Mouse (Mus musculus) cerebellum, adult 2 months (tissue): ENCODE measurements around the gene Gm11569. TPM values are rescaled to one million over a fixed set of nuclear protein-coding genes. Genes with fewer than 3 reads are reported as not detected.
"Not testable (repeated sequence)": the region's sequence is repeated elsewhere in the genome, so short reads cannot be mapped to it uniquely, and the experiment has no call there.

Experiments
- DNase-seq, 2 experiments: peaks; one replicate each; pipeline ENCODE4 v3.0.0; 2021
- H3K27ac ChIP-seq: fragments of 200-500 bp; 2 replicates; pipeline ENCODE4 v1.5.1; 2012; ENCODE audit warnings: low read length, control low read depth, inconsistent platforms; ENCODE audit not compliant: insufficient read depth
- H3K27me3 ChIP-seq: fragments of 200-500 bp; 2 replicates; pipeline ENCODE4 v1.6.1; 2012; ENCODE audit warnings: inconsistent platforms, mild to moderate bottlenecking, low read length, moderate library complexity; ENCODE audit not compliant: control insufficient read depth, insufficient read depth
- H3K4me1 ChIP-seq: fragments of 200-500 bp; 2 replicates; pipeline ENCODE4 v1.6.1; 2011; ENCODE audit warnings: low read length; ENCODE audit not compliant: control insufficient read depth, insufficient read depth
- H3K4me3 ChIP-seq: fragments of 200-500 bp; replicated peaks from 2 replicates; pipeline ENCODE3; 2011; ENCODE audit warnings: mild to moderate bottlenecking, low read depth, low read length, control low read depth; ENCODE audit not compliant: insufficient read depth
- CTCF ChIP-seq: fragments of 200-500 bp; IDR thresholded peaks from 2 replicates; pipeline ENCODE4 v1.5.1; 2011; ENCODE audit warnings: low read depth, mild to moderate bottlenecking, control low read depth, low read length, moderate library complexity, borderline replicate concordance; ENCODE audit not compliant: insufficient read depth
- POLR2A ChIP-seq: fragments of 200-500 bp; IDR thresholded peaks from 2 replicates; pipeline ENCODE4 v1.6.1; 2011; ENCODE audit warnings: low read length, control low read depth, borderline replicate concordance; ENCODE audit not compliant: insufficient read depth
- WGBS: fragments of 180-500 bp; shearing (Covaris S2); methylation state at CpG from one replicate; pipeline ENCODE4 v1.1.7; 2018; 5-methylcytosine and 5-hydroxymethylcytosine counted together
- polyA plus RNA-seq: library from polyadenylated mRNA; depleted of rRNA; stranded (reverse); fragments of >200 nt; gene quantifications from 2 replicates; pipeline ENCODE4 v1.2.3, GENCODE M21; 2012; rRNA removed

Gm11569 gene
- polyA plus RNA-seq, 1 experiment: not detected

GRCm38 (mm10) chr11:99780604-99781003, 18.1 kb downstream of the Gm11569 start, which contains the start of gene Krtap4-8:
Gene Krtap4-8, minus strand, starts transcription at chr11:99780704.
- H3K4me3 ChIP-seq: no peak within 1 kb of the TSS
- DNase-seq: no peak
- 97% methylated on average over 2 of the region's 2 CpGs for WGBS
- H3K4me1 ChIP-seq: no peaks in the 10 kb centered on the region
- no peak for TF ChIP-seq CTCF
- TF ChIP-seq POLR2A: no peak
- H3K27ac ChIP-seq: no peak within 1 kb of the TSS
- no peaks in the 10 kb centered on the region for H3K27me3 ChIP-seq

DNA sequence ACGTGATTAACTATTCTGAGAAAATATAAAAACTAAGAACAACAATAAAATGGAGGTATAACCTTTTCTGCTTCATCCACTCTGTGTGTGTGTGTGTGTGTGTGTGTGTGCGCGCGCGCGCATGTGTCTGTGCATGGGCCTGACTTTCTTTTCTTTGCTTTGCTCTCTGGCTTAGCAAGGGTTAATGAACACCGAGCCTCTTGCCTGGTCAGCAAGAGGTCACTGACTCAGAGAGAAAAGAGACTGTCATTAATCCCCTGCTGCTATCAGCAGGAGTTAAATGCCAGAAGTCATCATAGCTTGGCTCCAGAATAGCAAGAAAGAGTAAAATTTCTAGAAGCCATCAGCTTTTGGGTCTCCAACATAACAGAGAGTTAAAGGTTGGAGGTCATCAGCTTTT, 20.3 kb downstream of the Gm11569 start:
- no peak for TF ChIP-seq CTCF
- TF ChIP-seq POLR2A: no peak
- DNase-seq: no peak
- Histone ChIP-seq H3K27ac (no peak overlapping the region), H3K4me1 (no peaks in the 10 kb centered on the region), H3K27me3 (no peaks in the 10 kb centered on the region), H3K4me3 (no peak overlapping the region)
- 68% methylated on average over 7 of the region's 7 CpGs for WGBS

DNA sequence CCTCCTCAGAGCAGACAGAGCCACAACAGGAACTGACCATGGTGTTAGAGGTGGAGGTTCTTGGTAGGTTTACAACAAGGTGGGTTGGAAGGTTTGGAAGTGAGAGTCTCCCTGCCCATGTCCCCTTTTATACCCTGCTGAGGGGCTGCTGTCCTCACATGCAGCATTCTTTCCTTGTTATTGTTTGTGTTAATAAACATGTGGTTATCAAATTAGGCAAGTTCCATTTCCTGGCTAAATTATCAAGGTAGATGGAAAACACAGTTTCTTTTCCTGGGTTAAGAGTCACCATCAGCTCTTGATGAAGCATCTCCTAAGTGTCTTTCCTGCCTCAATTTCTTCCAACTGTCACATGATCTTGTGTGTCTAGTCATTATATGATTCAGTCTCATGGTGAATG, 25.9 kb downstream of the Gm11569 start, which contains the start of gene Gm11595:
Gene Gm11595 (minus strand): TSS at position 101 of the 400 bp plus-strand sequence.
- not testable (repeated sequence) for H3K4me3 ChIP-seq, H3K27ac ChIP-seq, DNase-seq, H3K4me1 ChIP-seq, H3K27me3 ChIP-seq

DNA sequence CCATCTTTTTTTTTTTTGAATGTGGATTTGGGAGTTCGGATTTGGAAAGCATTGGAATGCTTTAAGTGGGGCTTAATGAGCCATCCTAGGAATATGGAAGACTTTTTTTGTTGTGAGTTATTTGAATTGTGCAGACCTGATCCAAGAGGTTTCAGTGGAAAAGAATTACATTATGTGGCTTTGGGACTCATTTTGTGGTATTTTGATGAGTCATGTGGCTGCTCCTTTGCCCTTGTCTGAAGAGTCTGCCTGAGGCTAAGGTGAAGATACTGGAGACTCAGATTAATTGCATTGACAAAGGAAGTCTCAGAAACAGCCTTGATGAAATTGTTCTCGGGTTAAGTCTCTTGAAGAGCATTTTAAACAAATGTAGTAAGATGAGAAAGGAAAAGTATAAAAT, 30.3 kb downstream of the Gm11569 start:
- TF ChIP-seq CTCF (no peak), POLR2A (no peak)

GRCm38 (mm10) chr11:99758877-99759276, 39.9 kb downstream of the Gm11569 start:
- H3K4me3 ChIP-seq: no peak overlapping the region
- WGBS: 78% methylated on average over 1 of the region's 1 CpGs

More for the DNA sequence above, 30.3 kb downstream of the Gm11569 start:
- no peaks in the 10 kb centered on the region for H3K27me3 ChIP-seq
- no peak overlapping the region for H3K4me3 ChIP-seq
- DNase-seq: no peak
- no peak overlapping the region for H3K27ac ChIP-seq
- WGBS: 82% methylated on average over 2 of the region's 2 CpGs
- no peaks in the 10 kb centered on the region for H3K4me1 ChIP-seq

More at GRCm38 (mm10) chr11:99758877-99759276, 39.9 kb downstream of the Gm11569 start:
- H3K27me3 ChIP-seq: no peaks in the 10 kb centered on the region
- no peak overlapping the region for H3K27ac ChIP-seq
- DNase-seq: no peak
- H3K4me1 ChIP-seq: no peaks in the 10 kb centered on the region
- TF ChIP-seq POLR2A (no peak), CTCF (no peak)

Other genes starting within 250 kb of the Gm11569 start
- gene Krtap3-3, start 248.1 kb downstream of the Gm11569 start, polyA plus RNA-seq: not detected in 2 replicates
- gene Krtap3-2, start 242.1 kb downstream of the Gm11569 start, polyA plus RNA-seq: not detected in 2 replicates
- not detected in 2 replicates for gene Gm11939, start 239.5 kb downstream of the Gm11569 start, polyA plus RNA-seq
- gene Krtap3-1, start 232.3 kb downstream of the Gm11569 start, polyA plus RNA-seq: not detected in 2 replicates
- gene Krtap1-5, start 217.9 kb downstream of the Gm11569 start, polyA plus RNA-seq: not detected in 2 replicates
- gene Krtap1-4, start 215.3 kb downstream of the Gm11569 start, polyA plus RNA-seq: not detected in 2 replicates
- not detected in 2 replicates for gene Krtap1-3, start 207.6 kb downstream of the Gm11569 start, polyA plus RNA-seq
- not detected in 2 replicates for gene Krtap9-3, start 200.8 kb downstream of the Gm11569 start, polyA plus RNA-seq
- not detected in 2 replicates for gene Gm11938, start 195.6 kb downstream of the Gm11569 start, polyA plus RNA-seq
- not detected in 2 replicates for gene Gm11937, start 188.7 kb downstream of the Gm11569 start, polyA plus RNA-seq
- gene Krtap2-4, start 184.1 kb downstream of the Gm11569 start, polyA plus RNA-seq: not detected in 2 replicates
- not detected in 2 replicates for gene Gm11562, start 178.5 kb downstream of the Gm11569 start, polyA plus RNA-seq
- gene Krtap4-1, start 170.7 kb downstream of the Gm11569 start, polyA plus RNA-seq: not detected in 2 replicates
- not detected in 2 replicates for gene Krtap4-2, start 163.8 kb downstream of the Gm11569 start, polyA plus RNA-seq
- gene Krtap4-7, start 154.8 kb downstream of the Gm11569 start, polyA plus RNA-seq: not detected in 2 replicates
- gene Gm11555, start 148.7 kb downstream of the Gm11569 start, polyA plus RNA-seq: not detected in 2 replicates
- gene Gm11563, start 140.0 kb downstream of the Gm11569 start, polyA plus RNA-seq: not detected in 2 replicates
- gene Krtap4-6, start 133.0 kb downstream of the Gm11569 start, polyA plus RNA-seq: not detected in 2 replicates
- not detected in 2 replicates for gene Gm14190, start 108.2 kb downstream of the Gm11569 start, polyA plus RNA-seq
- gene Gm14180, start 64.6 kb downstream of the Gm11569 start, polyA plus RNA-seq: not detected in 2 replicates
- gene Gm11595, start 26.0 kb downstream of the Gm11569 start, polyA plus RNA-seq: not detected in 2 replicates
- not detected in 2 replicates for gene Krtap4-8, start 18.2 kb downstream of the Gm11569 start, polyA plus RNA-seq
- not detected in 2 replicates for gene Krtap4-9, start 13.7 kb downstream of the Gm11569 start, polyA plus RNA-seq
- not detected in 2 replicates for gene Gm11596, start 5.5 kb downstream of the Gm11569 start, polyA plus RNA-seq
- gene Gm11554, start 5.5 kb upstream of the Gm11569 start, polyA plus RNA-seq: not detected in 2 replicates
- gene Krtap4-13, start 11.0 kb upstream of the Gm11569 start, polyA plus RNA-seq: not detected in 2 replicates
- not detected in 2 replicates for gene Gm11564, start 16.7 kb upstream of the Gm11569 start, polyA plus RNA-seq
- gene 2300003K06Rik, start 39.1 kb upstream of the Gm11569 start, polyA plus RNA-seq: not detected in 2 replicates
- not detected in 2 replicates for gene Krtap4-16, start 52.7 kb upstream of the Gm11569 start, polyA plus RNA-seq
- not detected in 2 replicates for gene Gm11568, start 59.0 kb upstream of the Gm11569 start, polyA plus RNA-seq
- not detected in 2 replicates for gene Gm11559, start 65.5 kb upstream of the Gm11569 start, polyA plus RNA-seq
- not detected in 2 replicates for gene Krtap9-1, start 74.5 kb upstream of the Gm11569 start, polyA plus RNA-seq
- not detected in 2 replicates for gene Gm11567, start 80.3 kb upstream of the Gm11569 start, polyA plus RNA-seq
- gene Krtap31-1, start 109.0 kb upstream of the Gm11569 start, polyA plus RNA-seq: not detected in 2 replicates
- gene Gm11565, start 115.8 kb upstream of the Gm11569 start, polyA plus RNA-seq: not detected in 2 replicates
- not detected in 2 replicates for gene Krtap31-2, start 137.4 kb upstream of the Gm11569 start, polyA plus RNA-seq
- gene Krtap9-5, start 149.5 kb upstream of the Gm11569 start, polyA plus RNA-seq: not detected in 2 replicates
- gene Krtap29-1, start 180.1 kb upstream of the Gm11569 start, polyA plus RNA-seq: not detected in 2 replicates
- gene Krtap16-1, start 187.7 kb upstream of the Gm11569 start, polyA plus RNA-seq: not detected in 2 replicates
- gene Krtap17-1, start 195.1 kb upstream of the Gm11569 start, polyA plus RNA-seq: 0.30 and 0.80 TPM in 2 replicates
- gene Krt33a, start 217.3 kb upstream of the Gm11569 start, polyA plus RNA-seq: not detected in 2 replicates
- not detected in 2 replicates for gene Krt33b, start 230.9 kb upstream of the Gm11569 start, polyA plus RNA-seq
- not detected in 2 replicates for gene Krt34, start 242.6 kb upstream of the Gm11569 start, polyA plus RNA-seq